Mouse (Mus musculus): ENCODE measurements around the gene Olfr653. TPM values are rescaled to one million over a fixed set of nuclear protein-coding genes. Genes with fewer than 3 reads are reported as not detected.

Olfr653 gene
- total RNA-seq (2014; rRNA removed; ENCODE audit: low replicate concordance) (not detected in 2 replicates), polyA plus RNA-seq (2015; fragmentation: Nextera tagmentation; extraction: Ambion mirVana) (not detected in 2 replicates)

DNA sequence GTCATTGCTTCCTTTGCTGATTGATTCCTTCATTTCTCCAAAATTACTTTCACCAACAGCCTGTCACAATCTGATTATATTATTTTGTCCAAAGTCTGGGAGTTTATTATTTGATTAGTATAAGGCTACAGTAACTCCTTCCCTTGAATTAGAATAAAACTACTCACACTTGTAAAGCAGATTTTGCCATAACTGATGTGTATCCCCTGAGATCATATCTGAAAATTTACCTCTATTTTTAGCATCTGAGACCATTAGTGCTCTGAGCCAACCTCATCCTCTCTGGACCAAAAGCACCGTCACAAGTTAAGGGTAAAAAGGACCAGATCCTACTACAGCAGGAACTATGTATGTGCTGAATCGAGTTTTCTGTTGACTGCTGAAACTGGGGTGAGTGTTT, at the start of gene Olfr653:
TSS of gene Olfr653 (plus strand) at position 301 of the 400 bp plus-strand sequence.
- no peaks in the 10 kb centered on the region for H3K36me3 ChIP-seq (replicated peaks; ENCODE audit: control insufficient read depth, insufficient read depth, low read length)
- no peaks in the 10 kb centered on the region for H3K9me3 ChIP-seq (replicated peaks; ENCODE audit: control insufficient read depth, low read length)
- H3K4me2 ChIP-seq (ENCODE audit: low read depth, low read length) = no peak within 1 kb of the TSS
- DNase-seq (ENCODE audit: low spot score) = no peak
- H3K9ac ChIP-seq (replicated peaks; ENCODE audit: low read depth, low read length) = no peak within 1 kb of the TSS
- H3K4me3 ChIP-seq (ENCODE audit: low read depth, low read length) = no peak within 1 kb of the TSS
- no peaks in the 10 kb centered on the region for H3K27me3 ChIP-seq (ENCODE audit: control insufficient read depth, insufficient read depth, low read length)
- 37% methylated on average over 2 of the region's 2 CpGs for WGBS
- TF ChIP-seq EP300 (IDR thresholded peaks at IDR 0.05; ENCODE audit: low read depth) = no peak
- no peak for TF ChIP-seq CTCF (IDR thresholded peaks at IDR 0.05; ENCODE audit: low read depth)
- H3K27ac ChIP-seq (ENCODE audit: low read depth) = no peak within 1 kb of the TSS
- no peak for ATAC-seq (ENCODE audit: insufficient read depth, low read depth)
- no peaks in the 10 kb centered on the region for H3K4me1 ChIP-seq (ENCODE audit: control insufficient read depth, insufficient read depth)

DNA sequence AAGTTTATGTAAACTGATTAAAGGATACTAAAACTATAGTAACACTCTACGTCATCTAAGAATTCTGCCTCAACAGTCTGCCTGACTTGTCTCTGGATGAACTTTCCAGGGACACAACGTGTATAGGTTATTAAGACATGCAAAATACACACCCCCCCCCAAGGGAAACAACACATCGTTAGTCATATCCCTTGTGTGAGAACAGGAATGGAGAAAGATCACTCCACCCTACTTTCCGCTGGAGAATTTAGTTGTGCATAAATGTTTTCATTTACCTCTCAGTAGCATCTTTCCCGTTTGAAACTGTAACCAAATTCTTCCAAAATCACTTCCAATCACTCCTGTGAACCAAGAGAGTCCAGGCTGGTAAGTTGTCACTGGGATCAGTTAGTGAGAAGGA, 27.3 kb upstream of the Olfr653 start, which contains the start of gene Olfr651:
TSS of gene Olfr651 (plus strand) at position 301 of the 400 bp plus-strand sequence.
- ATAC-seq (ENCODE audit: insufficient read depth, low read depth) (no peak), DNase-seq (ENCODE audit: low spot score) (no peak)
- no peak within 1 kb of the TSS for H3K9ac ChIP-seq (replicated peaks; ENCODE audit: low read depth, low read length)
- TF ChIP-seq EP300 (IDR thresholded peaks at IDR 0.05; ENCODE audit: low read depth) (no peak), CTCF (IDR thresholded peaks at IDR 0.05; ENCODE audit: low read depth) (no peak)
- no peak within 1 kb of the TSS for H3K4me2 ChIP-seq (ENCODE audit: low read depth, low read length)
- H3K4me1 ChIP-seq (ENCODE audit: control insufficient read depth, insufficient read depth) = no peaks in the 10 kb centered on the region
- H3K4me3 ChIP-seq (ENCODE audit: low read depth, low read length) = no peak within 1 kb of the TSS
- no peaks in the 10 kb centered on the region for H3K27me3 ChIP-seq (ENCODE audit: control insufficient read depth, insufficient read depth, low read length)
- no peaks in the 10 kb centered on the region for H3K9me3 ChIP-seq (replicated peaks; ENCODE audit: control insufficient read depth, low read length)
- H3K36me3 ChIP-seq (replicated peaks; ENCODE audit: control insufficient read depth, insufficient read depth, low read length) = no peaks in the 10 kb centered on the region
- WGBS = 61% methylated on average over 5 of the region's 5 CpGs
- no peak within 1 kb of the TSS for H3K27ac ChIP-seq (ENCODE audit: low read depth)

DNA sequence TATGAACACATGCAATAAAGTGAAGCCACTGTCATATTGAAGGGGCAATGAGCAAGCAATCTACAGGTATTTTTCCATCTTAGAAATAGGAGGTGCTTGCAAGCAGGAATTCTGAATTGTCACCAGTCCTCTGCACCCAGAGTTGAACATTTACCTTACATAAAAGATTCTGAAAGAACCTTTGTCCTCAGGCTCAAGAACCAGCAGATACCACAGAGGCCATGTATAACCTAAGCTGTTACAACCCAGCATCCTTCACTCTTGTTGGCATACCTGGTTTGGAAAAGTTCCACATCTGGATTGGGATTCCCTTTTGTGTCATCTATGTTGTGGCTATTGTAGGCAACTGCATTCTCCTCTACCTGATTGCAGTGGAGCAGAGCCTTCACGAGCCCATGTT, 24.4 kb upstream of the Olfr653 start:
- no peaks in the 10 kb centered on the region for H3K27me3 ChIP-seq (ENCODE audit: control insufficient read depth, insufficient read depth, low read length)
- ATAC-seq (ENCODE audit: insufficient read depth, low read depth) (no peak), DNase-seq (ENCODE audit: low spot score) (no peak)
- no peaks in the 10 kb centered on the region for H3K9me3 ChIP-seq (replicated peaks; ENCODE audit: control insufficient read depth, low read length)
- no peaks in the 10 kb centered on the region for H3K4me1 ChIP-seq (ENCODE audit: control insufficient read depth, insufficient read depth)
- no peak overlapping the region for H3K9ac ChIP-seq (replicated peaks; ENCODE audit: low read depth, low read length)
- no peak overlapping the region for H3K27ac ChIP-seq (ENCODE audit: low read depth)
- WGBS = 63% methylated on average over 1 of the region's 1 CpGs
- H3K36me3 ChIP-seq (replicated peaks; ENCODE audit: control insufficient read depth, insufficient read depth, low read length) = no peaks in the 10 kb centered on the region
- no peak overlapping the region for H3K4me2 ChIP-seq (ENCODE audit: low read depth, low read length)
- no peak overlapping the region for H3K4me3 ChIP-seq (ENCODE audit: low read depth, low read length)
- TF ChIP-seq CTCF (IDR thresholded peaks at IDR 0.05; ENCODE audit: low read depth) = no peak
- no peak for TF ChIP-seq EP300 (IDR thresholded peaks at IDR 0.05; ENCODE audit: low read depth)

DNA sequence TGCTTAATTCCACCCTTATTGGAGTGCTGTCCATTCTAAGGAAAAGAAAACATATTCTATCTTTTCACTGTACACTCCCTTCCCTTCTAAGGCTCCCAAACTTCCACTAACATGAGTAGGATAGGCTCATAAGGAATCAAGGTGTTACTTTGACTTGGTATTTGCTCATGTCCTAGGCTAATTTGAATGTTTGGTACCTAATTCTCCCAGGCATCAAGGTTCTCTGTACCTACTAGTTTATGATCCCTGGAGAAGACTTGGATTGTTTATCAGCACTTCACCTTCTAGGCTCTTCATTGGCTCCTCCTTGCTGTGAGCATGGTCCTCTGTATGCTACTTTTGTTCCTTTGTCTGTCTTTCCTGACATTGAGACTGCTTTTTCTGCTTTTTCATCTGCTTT, 16.5 kb upstream of the Olfr653 start, which contains the start of gene Olfr652:
TSS of gene Olfr652 (plus strand) at position 301 of the 400 bp plus-strand sequence.
- no peaks in the 10 kb centered on the region for H3K27me3 ChIP-seq (ENCODE audit: control insufficient read depth, insufficient read depth, low read length)
- ATAC-seq (ENCODE audit: insufficient read depth, low read depth) (no peak), DNase-seq (ENCODE audit: low spot score) (no peak)
- H3K4me1 ChIP-seq (ENCODE audit: control insufficient read depth, insufficient read depth) = no peaks in the 10 kb centered on the region
- TF ChIP-seq CTCF (IDR thresholded peaks at IDR 0.05; ENCODE audit: low read depth) = no peak
- TF ChIP-seq EP300 (IDR thresholded peaks at IDR 0.05; ENCODE audit: low read depth) = no peak
- no peaks in the 10 kb centered on the region for H3K36me3 ChIP-seq (replicated peaks; ENCODE audit: control insufficient read depth, insufficient read depth, low read length)
- no peak within 1 kb of the TSS for H3K9ac ChIP-seq (replicated peaks; ENCODE audit: low read depth, low read length)
- H3K4me2 ChIP-seq (ENCODE audit: low read depth, low read length) = no peak within 1 kb of the TSS
- H3K27ac ChIP-seq (ENCODE audit: low read depth) = no peak within 1 kb of the TSS
- no peak within 1 kb of the TSS for H3K4me3 ChIP-seq (ENCODE audit: low read depth, low read length)
- H3K9me3 ChIP-seq (replicated peaks; ENCODE audit: control insufficient read depth, low read length) = no peaks in the 10 kb centered on the region

DNA sequence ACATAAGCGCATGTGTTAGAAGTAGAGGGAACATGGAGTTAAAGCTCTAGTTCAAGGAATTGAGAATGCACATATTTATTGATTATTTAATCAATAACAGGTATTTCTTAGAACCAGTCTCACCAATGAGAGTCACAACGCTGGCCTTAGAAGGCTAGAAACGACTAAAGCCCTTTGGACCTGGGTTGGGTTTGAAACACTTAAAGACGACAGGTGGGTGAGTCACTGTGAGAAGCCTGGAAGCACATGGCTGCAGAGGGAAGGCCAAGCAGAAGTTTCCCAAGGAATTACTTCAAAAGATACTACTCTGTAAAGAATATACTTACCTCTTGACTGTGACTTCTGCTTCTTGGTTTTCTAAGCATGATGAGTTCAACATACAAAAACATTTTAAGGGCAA, 3.7 kb downstream of the Olfr653 start:
- H3K4me3 ChIP-seq (ENCODE audit: low read depth, low read length) = no peak overlapping the region
- no peak overlapping the region for H3K9ac ChIP-seq (replicated peaks; ENCODE audit: low read depth, low read length)
- DNase-seq (ENCODE audit: low spot score) = no peak
- TF ChIP-seq CTCF (IDR thresholded peaks at IDR 0.05; ENCODE audit: low read depth) (no peak), EP300 (IDR thresholded peaks at IDR 0.05; ENCODE audit: low read depth) (no peak)
- no peaks in the 10 kb centered on the region for H3K27me3 ChIP-seq (ENCODE audit: control insufficient read depth, insufficient read depth, low read length)
- no peaks in the 10 kb centered on the region for H3K9me3 ChIP-seq (replicated peaks; ENCODE audit: control insufficient read depth, low read length)
- ATAC-seq (ENCODE audit: insufficient read depth, low read depth) = no peak
- H3K4me2 ChIP-seq (ENCODE audit: low read depth, low read length) = no peak overlapping the region
- no peaks in the 10 kb centered on the region for H3K36me3 ChIP-seq (replicated peaks; ENCODE audit: control insufficient read depth, insufficient read depth, low read length)
- 82% methylated on average over 4 of the region's 4 CpGs for WGBS
- H3K27ac ChIP-seq (ENCODE audit: low read depth) = no peak overlapping the region
- no peaks in the 10 kb centered on the region for H3K4me1 ChIP-seq (ENCODE audit: control insufficient read depth, insufficient read depth)

DNA sequence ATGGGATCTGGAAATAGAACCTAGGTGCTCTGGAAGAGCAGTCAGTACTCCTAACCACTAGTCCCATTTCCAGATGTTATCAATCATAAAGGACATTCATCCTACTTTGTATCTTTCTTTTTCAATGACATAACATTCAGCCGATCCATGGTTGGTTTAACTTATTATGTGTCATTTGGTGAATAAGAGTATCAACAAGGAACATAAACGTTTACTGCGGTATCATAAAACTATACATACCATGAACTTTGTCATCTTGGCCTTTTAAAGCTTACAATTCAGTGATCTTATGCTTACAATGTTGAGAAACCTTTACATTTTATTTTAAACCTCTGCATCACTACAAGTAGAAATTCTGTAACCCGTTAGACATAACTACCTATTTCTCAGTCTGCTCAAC, 4.3 kb downstream of the Olfr653 start:
- TF ChIP-seq EP300 (IDR thresholded peaks at IDR 0.05; ENCODE audit: low read depth) (no peak), CTCF (IDR thresholded peaks at IDR 0.05; ENCODE audit: low read depth) (no peak)
- no peak overlapping the region for H3K9ac ChIP-seq (replicated peaks; ENCODE audit: low read depth, low read length)
- H3K27me3 ChIP-seq (ENCODE audit: control insufficient read depth, insufficient read depth, low read length) = no peaks in the 10 kb centered on the region
- H3K4me2 ChIP-seq (ENCODE audit: low read depth, low read length) = no peak overlapping the region
- H3K4me1 ChIP-seq (ENCODE audit: control insufficient read depth, insufficient read depth) = no peaks in the 10 kb centered on the region
- no peak for DNase-seq (ENCODE audit: low spot score)
- no peaks in the 10 kb centered on the region for H3K9me3 ChIP-seq (replicated peaks; ENCODE audit: control insufficient read depth, low read length)
- H3K27ac ChIP-seq (ENCODE audit: low read depth) = no peak overlapping the region
- no peak for ATAC-seq (ENCODE audit: insufficient read depth, low read depth)
- H3K36me3 ChIP-seq (replicated peaks; ENCODE audit: control insufficient read depth, insufficient read depth, low read length) = no peaks in the 10 kb centered on the region
- H3K4me3 ChIP-seq (ENCODE audit: low read depth, low read length) = no peak overlapping the region
- 70% methylated on average over 4 of the region's 4 CpGs for WGBS

Data from heart, postnatal 0 days (tissue).